Mouse (Mus musculus) thymus, postnatal 0 days (tissue): ENCODE measurements around the gene Tex45. TPM values are rescaled to one million over a fixed set of nuclear protein-coding genes. Genes with fewer than 3 reads are reported as not detected.

Experiments
- DNase-seq: peaks from one replicate; pipeline ENCODE4 v3.0.0-alpha.2; 2015; ENCODE audit warnings: low spot score
- polyA plus RNA-seq: library from polyadenylated mRNA; unstranded; fragments of >200 nt; fragmentation: Nextera tagmentation; extraction: Ambion mirVana; gene quantifications from 2 replicates; pipeline ENCODE4 v1.2.1, GENCODE M21; 2015

Gene Tex45
- polyA plus RNA-seq = 0.10 TPM in 1 of 2 replicates, not detected in the other

DNA sequence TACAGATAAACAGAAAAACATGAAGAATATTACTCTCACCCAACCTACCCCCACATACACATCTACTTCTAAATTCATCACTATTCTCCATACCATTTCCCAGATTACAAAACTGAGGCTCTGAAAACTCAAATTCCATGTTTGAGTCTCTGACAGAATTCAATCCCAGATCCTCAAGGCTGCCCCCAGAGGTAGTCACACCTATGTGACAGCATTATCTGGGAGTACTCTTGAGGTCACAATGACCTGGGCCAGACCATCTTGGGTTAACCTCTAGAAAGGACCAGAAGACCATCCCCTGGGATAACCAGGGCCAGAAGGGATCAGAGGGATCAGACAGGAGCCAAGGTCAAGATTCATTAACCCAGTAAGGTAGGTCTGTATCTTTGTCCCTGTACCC lies at the start of gene Tex45:
Gene Tex45 (plus strand): TSS at position 301 of the 400 bp plus-strand sequence.
- DNase-seq = no peak

DNA sequence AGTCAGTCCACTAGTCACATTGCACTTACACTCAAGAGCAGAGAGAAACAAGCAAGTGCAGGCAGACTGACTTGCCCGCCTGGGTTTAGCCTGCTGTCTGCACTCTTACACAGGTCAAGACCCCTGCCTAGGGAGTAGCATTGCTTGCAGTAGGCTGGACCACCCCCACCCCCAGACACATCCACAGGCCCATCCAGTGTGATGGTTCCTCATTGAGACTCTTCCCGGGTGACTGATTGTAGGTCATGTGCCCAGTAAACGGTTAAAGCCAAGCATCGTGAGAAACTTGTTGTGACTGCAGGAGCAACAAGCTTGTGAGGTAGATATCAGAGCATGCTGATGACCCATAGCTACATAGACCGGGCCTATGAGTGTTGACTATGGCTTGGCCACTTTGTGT lies 49.2 kb upstream of the Tex45 start:
- no peak for DNase-seq

DNA sequence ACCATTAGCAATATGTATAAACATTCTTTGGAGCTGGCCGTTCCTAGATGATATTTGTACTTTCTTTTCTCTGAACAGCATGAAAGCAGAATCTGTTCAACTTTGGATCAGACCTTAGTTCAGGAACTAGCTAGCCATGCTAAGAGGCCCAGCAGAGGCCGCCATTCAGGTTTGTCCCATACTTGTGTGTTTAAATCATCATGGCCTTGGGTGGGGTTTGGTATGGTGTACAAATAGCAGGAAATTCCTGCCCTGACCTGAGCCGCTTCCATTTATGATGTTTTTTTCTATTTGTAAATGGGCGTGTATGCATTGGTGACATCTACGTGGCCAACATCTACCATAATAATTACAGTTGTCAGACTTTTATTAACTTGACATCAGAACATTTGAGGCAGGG lies 45.4 kb upstream of the Tex45 start:
- no peak for DNase-seq

DNA sequence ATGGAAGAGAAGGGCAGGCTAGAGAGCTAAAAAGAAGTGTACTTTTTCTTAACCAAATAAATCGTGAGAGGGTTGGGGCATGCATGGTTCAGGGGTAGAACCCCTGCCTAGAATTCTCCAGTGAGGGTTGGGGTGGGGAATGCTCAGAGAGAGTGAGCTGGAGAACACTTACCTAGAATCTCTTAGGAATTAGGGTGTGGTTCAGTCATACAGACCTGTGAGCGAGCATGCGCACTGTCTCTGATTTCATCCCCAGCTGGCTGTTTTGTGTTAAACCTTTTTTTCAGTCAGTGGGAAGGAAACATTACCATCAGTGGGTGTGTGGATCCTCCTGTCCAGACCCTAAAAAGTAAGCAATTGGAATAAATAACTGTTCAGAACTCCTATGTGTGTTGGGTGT lies 44.5 kb upstream of the Tex45 start:
- DNase-seq = no peak

DNA sequence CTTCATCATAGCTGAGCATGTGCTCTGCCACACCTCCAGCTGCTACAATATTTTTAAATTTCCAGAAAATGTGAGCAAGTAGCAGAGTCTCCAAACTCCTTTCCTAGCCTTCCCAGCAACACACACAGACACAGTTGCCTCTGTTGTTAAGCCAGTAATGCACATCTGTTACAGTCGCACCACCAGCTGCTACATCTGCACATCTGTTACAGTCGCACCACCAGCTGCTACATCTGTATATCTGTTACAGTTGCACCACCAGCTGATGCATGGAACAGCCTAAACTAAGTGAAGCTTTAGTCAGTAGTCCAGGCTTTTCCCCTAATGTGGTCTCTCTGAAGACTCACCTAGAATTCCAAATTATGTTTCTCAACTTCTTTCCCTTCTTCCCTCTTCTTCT lies 42.2 kb upstream of the Tex45 start:
- DNase-seq = no peak

DNA sequence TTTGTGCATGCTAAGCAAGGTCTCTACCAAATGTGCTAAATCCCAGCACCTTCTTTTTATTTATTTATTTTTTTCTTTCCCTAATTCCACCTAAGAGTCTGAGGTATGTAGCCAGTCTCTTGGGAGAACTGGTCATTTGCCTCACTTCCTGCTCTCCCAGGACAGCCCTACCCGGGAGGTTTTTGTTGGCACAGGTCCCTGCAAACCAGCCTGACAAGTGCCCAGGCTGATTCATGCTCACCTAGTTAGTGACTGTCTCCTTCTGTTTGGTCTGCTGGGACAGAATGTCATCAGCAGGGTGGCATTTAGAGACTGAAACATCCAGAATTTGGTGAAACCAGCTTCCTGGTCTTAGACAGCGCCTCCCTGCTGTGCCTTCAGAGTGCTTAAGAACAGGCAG lies 40.7 kb upstream of the Tex45 start:
- DNase-seq = no peak

DNA sequence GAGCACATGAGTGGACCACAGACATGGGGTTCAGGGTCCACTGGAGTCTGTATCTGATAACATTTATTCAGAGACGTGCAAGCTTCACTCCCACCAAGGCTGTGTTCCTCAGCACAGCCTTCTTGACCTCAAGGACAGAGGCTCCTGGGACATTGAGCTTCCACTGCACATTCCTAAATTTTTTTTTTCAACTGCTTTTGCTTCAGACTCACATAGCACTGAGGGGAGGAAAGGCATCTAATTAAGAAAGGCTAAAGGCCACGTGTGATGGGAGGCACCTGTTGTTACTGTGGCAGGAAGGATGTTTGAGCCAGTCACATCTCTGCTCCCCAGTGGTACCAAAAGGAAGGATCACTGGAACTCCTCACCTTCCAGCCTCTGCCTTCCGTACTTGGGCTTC lies 39.5 kb upstream of the Tex45 start:
- DNase-seq = no peak

DNA sequence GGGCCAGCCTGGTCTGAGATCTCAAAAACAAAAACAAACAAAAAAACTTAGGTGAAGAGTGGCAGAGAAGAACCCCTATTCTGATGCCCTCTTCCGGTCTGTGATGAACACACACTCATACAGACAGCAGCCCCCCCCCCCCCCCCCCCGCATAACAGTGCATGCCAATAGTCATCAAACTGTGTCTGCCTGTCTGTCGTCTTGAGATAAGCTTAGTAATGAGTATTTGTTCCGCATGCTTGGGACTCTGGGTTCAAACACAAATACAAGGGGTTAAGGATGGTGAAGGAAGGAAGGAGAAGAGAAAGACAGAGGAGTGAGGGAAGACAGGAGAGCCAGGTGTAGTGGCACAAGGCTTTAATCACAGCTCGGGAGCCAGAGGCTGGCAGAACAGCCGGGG lies 34.2 kb upstream of the Tex45 start:
- DNase-seq = no peak

DNA sequence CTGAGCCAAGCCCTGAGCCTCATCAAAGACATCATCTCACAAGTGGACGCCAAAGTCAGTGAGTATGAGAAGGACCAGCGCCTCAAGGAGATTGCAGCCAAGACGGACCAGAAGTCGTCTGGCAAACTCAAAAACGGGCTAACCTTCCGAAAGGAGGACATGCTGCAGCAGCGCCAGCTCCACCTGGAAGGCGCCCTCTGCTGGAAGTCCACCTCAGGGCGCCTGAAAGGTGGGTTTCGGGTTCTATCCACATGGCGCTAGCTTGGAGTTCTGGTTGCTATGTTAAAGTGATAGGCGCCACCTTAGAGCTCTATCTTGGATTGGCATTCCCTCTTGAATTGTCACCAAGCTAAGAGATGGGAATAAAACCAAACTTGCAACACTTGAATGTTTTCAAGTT lies 31.2 kb upstream of the Tex45 start:
- peak; percentile 10 for DNase-seq

DNA sequence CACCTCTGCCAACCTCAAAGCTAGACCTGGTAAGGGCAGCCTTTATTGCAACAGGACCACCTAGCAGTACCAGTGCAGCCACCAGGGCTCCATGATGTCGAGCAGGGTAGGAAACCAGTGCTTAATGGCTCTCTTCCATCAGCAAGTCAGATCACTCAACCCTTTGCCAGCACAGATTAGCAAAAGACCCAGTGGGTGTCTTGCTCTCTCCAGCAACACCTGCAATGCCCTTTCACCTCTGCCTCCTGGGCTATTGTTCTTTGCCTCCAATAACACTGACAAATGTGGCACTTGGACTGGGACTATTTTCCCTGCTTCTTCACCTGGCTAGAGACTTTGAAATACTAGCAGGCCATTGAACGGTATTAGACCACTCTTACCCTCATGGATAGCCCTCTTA lies 21.4 kb upstream of the Tex45 start:
- DNase-seq = no peak

DNA sequence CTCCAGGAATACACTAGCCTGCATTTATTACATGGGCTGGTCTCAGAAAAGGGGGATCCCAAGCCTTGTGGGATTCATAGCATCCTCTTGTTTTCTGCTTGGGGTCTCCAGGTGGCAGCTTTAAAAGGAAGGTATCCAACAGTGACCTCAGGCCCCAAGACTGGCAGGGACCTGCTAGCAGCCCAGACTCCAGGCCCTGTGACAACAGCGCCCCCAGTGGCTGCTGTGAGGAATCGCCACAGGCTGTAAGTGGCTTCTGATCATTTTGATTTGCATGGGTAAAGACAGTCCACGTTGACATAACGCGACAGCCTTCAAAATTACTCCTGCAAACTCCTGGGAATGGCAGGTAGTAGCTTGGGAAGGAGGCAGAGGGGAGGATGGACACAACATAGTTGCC lies 20.0 kb upstream of the Tex45 start:
- peak; percentile 61 for DNase-seq

DNA sequence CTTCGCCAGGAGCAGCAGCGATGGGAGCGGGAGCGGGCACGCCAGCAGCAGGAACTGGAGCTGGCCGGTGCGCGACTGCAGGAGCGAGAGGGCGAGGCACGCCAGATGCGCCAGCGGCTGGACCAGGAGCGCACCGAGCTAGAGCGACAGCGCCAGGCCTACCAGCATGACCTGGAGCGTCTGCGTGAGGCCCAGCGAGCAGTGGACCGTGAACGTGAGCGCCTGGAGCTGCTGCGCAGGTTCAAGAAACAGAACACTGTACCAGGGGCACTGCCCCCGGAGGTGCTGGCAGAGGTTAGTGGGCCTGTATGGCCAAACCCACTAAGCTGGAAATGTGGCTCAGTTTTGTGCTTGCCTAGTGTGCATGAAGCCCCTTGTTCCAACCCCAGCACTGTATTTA lies 18.7 kb upstream of the Tex45 start:
- no peak for DNase-seq

DNA sequence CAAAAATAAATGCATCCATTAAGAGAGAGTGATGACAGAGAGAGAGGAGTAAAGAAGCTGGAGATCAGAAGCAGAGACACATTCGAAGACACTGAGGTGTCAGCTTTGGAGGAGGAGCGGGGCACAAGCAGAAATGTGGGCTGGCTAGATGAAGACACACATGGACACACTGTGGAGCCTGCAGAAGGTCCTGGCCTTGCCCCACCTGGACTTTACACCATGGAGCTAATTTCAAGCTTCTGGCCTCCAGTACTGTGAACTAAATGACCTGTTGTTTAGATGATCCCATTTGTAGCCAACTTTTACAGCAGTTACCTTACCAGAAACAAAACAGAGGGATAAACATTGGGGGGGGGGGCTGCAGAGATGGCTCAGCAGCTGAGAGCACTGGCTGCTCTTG lies 7.4 kb upstream of the Tex45 start:
- no peak for DNase-seq

DNA sequence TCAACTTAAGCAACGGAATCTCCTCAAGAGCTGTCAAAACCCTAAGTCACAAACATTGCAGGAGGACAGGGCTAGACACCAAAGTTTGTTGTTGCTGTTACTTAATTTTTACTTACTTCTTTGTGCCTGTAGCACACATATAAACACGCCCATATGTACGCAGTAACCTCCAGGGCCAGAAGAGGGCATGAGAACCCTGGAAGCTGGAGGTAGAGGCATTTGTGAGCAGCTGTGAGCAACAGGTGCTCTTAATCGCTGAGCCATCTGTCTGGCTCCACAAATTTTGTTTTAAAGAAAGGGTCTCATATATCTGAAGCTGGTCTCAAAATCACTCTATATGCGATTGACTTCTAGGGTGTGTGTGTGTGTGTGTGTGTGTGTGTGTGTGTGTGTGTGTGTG lies 6.4 kb upstream of the Tex45 start:
- DNase-seq = peak; percentile 77

DNA sequence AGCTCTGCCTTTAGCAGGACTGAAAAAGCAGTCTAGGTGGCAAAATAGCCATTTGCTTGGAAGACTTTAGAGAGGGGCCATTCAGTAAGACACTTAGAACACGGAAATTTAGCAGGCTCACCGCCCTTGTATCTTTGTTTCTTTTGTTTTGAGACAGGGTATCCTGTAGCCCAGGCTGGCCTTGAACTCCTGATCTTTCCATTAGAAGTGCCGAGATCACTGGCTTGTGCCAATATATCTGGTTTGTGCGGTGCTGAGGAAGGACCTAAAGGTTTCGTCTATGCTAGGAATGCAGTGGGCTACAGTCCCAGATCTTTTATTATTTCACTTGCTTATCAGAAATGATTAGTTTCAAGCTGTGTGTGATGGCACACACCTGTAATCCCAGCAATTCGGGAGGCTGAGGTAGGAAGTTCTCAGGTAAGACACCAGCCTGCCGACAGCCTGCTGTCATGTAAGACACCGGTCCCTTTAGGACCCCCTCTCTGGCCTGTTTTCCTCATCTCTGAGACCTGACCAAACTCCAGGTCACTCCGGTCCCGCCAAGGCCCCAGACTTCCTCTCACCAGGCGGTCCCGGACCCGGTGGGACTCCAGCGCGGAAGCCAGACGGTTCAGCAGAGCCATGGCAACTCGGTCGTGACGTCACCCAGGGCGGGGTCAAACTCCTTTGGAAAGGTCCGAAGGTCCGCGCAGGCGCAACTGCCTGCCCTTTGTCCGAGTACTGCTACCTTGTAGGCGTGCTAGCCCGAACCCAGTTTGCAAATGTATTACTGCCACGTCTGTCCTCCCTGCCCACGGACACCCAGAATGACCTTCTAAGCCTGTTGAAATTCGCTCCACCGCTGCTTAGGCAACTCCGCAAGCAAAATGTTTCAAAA lies 3.4 kb upstream of the Tex45 start, which contains the start of gene Pex11g:
Gene Pex11g (minus strand): TSS at position 675 of the 880 bp plus-strand sequence.
- DNase-seq = peak; percentile 79

DNA sequence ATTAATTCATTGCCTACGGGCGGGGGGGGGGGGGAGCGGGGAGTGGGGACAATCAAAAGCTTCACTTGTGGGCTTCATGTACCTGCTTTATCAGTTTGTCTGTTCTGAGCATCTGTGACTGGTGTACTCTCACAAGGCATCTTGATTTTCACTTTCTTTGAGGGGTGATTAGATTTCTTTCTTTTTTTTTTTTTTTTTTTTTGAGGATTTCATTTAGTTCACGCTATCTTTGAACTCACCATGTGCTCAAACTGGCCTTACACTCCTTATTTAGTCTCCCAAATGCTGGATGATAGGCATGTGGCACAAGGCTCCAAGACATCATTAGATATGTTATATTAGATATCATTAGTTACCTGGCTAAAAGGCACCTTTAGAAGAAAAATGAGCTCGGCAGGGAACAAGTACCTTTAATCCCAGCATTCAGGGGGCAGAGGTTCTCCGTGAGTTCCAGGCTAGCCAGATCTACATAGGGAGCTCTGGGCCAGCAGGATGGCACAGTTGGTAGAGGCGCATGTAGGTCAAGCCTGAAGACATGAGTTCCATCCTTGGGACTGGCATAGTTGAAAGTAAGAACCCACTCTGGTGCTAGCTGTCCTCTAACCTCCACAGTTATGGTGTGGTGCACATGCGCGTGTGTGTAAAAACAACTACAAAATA lies 2.6 kb upstream of the Tex45 start:
- DNase-seq = no peak

DNA sequence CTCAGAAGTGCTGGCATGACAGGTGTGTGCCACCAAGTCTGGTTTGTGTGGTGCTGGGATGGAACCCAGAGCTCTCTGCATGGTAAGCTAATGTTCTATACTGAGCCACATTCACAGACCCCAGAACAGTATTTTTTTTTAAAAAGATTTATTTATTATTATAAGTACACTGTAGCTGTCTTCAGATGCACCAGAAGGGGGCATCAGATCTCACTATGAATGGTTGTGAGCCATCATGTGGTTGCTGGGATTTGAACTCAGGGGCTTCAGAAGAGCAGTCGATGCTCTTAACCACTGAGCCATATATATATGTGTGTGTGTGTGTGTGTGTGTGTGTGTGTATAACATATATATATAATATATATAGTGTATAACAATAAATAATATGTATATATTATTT lies 1.8 kb upstream of the Tex45 start:
- DNase-seq = no peak

DNA sequence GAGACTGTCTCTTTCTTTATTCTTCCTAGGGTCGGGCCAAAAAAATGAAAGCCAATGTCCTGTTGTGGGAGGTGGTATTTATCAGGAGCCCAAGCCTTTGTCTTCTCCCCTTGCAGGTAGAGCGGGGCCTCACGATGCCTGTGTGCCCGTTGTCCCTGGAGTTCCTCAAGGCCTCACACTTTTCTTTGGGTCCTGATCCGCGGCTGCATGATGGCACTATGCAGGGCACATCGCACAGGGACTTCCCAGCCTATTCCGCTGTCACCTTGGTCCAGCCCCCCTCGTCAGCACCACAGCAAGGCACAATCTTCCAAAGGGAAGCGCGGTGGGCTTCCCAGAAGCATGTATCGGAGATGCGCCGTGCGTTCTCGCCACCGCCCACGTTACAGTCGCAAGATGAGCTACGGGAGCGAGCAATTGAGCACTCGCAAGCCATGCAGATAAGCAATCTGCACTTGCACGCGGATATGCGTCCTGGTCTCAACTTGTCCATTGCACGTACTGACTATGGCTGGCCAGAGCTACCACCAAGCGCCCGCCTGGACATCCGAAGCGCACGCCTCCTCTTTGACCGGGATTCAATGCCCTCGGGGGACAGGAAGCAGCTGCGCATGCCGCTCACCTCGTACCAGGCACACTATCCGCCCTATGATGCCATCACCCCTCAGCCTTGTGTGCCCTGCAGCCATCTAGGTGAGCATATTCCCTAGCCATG lies 5.2 kb downstream of the Tex45 start:
- no peak for DNase-seq

DNA sequence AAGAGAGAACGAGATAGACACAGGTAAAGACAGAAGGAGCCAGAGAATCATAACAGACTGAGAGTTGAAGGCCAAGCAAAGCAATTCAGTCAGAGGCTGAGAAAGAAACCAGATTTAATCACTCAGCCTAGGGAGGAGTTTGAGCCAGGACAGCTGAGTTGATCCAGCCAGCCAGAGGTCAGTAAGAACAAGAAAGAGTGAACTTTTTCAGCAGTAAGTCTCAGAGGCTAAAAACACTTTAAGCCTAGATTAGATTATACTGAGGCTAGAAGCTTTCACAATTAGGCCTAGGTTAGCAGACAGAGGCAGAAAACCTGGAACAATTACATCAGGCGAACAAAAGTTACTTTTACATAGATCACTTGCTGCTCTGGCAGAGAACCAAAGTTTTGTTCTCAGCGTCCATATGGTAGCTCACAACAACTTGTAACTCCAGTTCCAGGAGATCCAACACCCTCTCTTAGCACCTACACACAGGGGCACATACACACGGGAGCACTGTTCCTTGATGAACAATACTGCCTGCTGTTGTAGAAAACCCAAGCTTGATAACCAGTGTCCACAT lies 9.6 kb downstream of the Tex45 start:
- no peak for DNase-seq

DNA sequence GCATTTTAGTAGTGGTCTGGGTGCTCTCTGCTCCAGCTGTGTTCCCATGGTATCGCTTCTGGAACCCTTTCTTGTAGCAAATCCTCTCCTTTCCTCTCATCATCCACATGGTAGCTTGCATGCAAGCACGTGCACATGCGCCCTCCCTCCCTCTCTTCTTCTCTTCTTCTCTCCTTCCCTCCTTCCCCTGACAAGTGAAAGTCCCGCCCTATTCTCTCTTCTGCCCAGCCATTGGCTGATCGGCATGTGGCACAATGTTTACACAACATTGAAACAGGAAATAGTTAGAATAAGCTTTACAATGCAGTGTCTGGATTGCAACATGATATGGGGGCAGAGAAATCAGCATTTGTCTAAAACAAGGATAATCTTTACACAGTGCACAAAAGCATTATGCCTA lies 10.9 kb downstream of the Tex45 start:
- DNase-seq = no peak

DNA sequence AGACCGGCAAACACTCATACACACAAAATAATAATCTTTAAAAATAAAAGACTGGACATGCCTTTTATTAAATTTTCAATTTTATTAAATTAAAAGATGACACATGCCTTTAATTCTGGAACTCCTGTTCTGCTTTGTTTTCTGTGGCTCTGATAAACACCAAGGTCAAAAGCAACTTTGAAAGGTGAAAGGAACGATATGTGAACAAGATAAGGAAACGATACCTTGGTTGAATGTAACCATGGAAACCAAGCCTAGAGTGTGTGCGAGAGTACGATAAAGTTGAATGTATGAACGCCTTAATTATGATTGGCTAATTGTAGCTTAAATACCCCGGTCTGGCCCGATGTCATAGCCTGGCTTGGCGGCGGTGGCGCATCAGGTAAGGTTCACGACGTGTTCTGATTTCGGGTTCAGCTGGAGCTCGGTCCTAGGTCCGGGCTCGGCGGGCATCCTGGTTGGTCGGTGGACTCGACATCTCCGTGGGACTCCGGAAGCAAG lies 11.6 kb downstream of the Tex45 start:
- DNase-seq = no peak

DNA sequence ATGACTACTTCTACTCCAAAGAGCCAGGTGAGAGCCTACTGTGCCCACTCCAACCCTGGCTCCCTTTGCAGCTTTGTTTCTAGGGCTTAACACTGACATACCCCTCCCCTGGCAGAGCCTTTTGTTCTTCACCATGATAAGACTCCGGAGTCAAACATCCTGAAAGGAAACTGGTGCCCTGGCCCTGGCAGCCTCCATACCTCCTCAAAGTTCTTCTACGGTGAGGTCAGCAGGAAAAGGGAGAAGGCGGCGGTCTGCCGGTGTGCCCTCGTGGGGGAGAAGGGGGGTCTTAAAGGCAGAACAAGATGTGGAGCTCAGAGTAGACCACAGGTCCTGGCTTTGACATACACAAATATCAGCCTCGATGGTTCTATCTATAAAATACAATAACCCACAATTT lies 12.9 kb downstream of the Tex45 start:
- no peak for DNase-seq
